Mouse (Mus musculus) spleen, adult 2 months (tissue): Measurements from ENCODE around the gene Sntb2.

Source experiments
- CTCF ChIP-seq: fragments of 200-500 bp; IDR thresholded peaks from 2 replicates; pipeline ENCODE4 v1.5.1; 2011; ENCODE audit warnings: mild to moderate bottlenecking, inconsistent platforms; ENCODE audit not compliant: insufficient read depth, insufficient read length, insufficient replicate concordance; ENCODE audit errors: extremely low read depth
- POLR2A ChIP-seq: fragments of 200-500 bp; IDR thresholded peaks from 2 replicates; pipeline ENCODE4 v1.6.1; 2011; ENCODE audit warnings: low read depth, low read length, inconsistent platforms

DNA sequence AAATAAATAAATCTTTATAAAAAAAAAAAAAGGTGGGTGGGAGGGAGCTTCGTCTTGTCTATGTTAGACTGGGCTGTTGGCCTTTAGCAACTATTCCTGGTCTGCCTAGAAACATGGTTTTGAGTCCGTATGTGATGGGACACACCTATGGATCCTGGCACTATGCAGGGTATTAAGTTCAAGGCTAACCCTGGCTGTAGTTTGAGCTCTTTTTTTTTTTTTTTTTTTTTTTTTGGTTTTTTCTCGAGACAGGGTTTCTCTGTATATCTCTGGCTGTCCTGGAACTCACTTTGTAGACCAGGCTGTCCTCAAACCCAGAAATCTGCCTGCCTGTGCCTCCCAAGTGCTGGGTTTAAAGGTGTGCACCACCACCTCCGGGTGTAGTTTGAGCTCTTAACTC lies 11.5 kb upstream of the Sntb2 start:
- TF ChIP-seq CTCF (no peak), POLR2A (no peak)
